Comparison of ENCODE assay signal across 28 mouse cellular contexts in the genomic region with DNA sequence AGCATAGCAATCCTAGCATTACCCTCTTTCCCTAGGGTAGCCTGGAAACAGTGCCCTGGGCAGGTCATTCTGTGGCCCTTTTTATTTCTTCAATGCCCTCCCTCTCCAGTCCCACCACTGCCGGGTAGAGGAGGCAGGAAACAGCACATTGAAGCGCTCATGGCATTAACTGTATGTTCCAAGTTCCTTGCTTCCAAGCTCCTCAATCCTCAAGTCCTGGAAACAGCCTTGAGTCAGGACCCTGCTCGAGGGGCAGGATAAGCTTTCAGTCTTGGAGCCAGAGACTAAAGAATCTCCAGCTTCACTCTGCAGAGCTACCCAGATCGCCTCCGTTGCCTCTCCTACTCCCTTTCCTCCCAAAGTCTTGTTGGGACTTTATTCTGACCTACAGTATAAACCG. TPM values are rescaled to one million over a fixed set of nuclear protein-coding genes. Genes with fewer than 3 reads are reported as not detected.
"Had no signal": no experiment of that assay in that cellular context is flagged by ENCODE, and none has a peak within 500 bp of the region (broad histone marks: within the 10 kb centered on the region; RNA-seq: fewer than 3 reads in every experiment).

No protein-coding gene starts in this region.

- H3K36me3 ChIP-seq: heart, embryonic 13.5 days; heart, embryonic 15.5 days; hindbrain, embryonic 13.5 days; hindbrain, embryonic 15.5 days; kidney, embryonic 15.5 days; limb, embryonic 13.5 days; limb, embryonic 15.5 days had no signal

- H3K27ac ChIP-seq: heart, adult 2 months; heart, embryonic 13.5 days; heart, embryonic 15.5 days; hindbrain, embryonic 13.5 days; hindbrain, embryonic 15.5 days; hindbrain, postnatal 0 days; kidney, embryonic 15.5 days; kidney, postnatal 0 days; limb, embryonic 13.5 days; limb, embryonic 15.5 days had no signal

- H3K9me3 ChIP-seq: heart, embryonic 13.5 days; heart, embryonic 15.5 days; hindbrain, embryonic 13.5 days; hindbrain, embryonic 15.5 days; kidney, embryonic 15.5 days; limb, embryonic 13.5 days; limb, embryonic 15.5 days had no signal

- H3K4me3 ChIP-seq: heart, adult 2 months had no signal

- DNase-seq: gastrocnemius, postnatal 14 days; gastrocnemius, postnatal 36 days; heart, adult 11 months; heart, adult 2 months; heart, postnatal 14 days; heart, postnatal 36 days; kidney, adult 11 months; kidney, adult 2 months; kidney, adult 9 months; kidney, postnatal 14 days; kidney, postnatal 36 days; layer of hippocampus, adult 9-11 months; layer of hippocampus, postnatal 36 days; left cerebral cortex, postnatal 4 days had no signal

- H3K9ac ChIP-seq: heart, embryonic 13.5 days; heart, embryonic 15.5 days; hindbrain, embryonic 13.5 days; hindbrain, embryonic 15.5 days; kidney, embryonic 15.5 days; limb, embryonic 15.5 days had no signal

RNA-seq across cellular contexts. Expression of gene Nkx2-9, which starts 2.2 kb away (rescaled TPM):
- polyA plus RNA-seq: heart, adult 2 months; heart, embryonic 15.5 days; heart, postnatal 0 days; hindbrain, embryonic 13.5 days; hindbrain, embryonic 15.5 days; hindbrain, postnatal 0 days; intestine, embryonic 14.5 days; intestine, embryonic 16.5 days; kidney, adult 2 months; kidney, embryonic 15.5 days; kidney, postnatal 0 days; large intestine, adult 2 months; limb, embryonic 13.5 days; limb, embryonic 15.5 days; liver, adult 2 months had no signal
